Mouse (Mus musculus) CH12.LX (cell line): ENCODE results near the gene Olfr13.

Experiments used
- CTCF ChIP-seq, 2 experiments: IDR thresholded peaks in 1 of 2; conservative IDR thresholded peaks in 1 of 2; 2 replicates each; pipeline ENCODE4 v1.5.1; 2011 to 2012; ENCODE audit warnings: low read depth in 2 of 2, low read length in 2 of 2, improper control_type of control experiment in 1 of 2, inconsistent platforms in 1 of 2, mild to moderate bottlenecking in 1 of 2, moderate library complexity in 1 of 2
- KAT2A ChIP-seq: IDR thresholded peaks from 2 replicates; pipeline ENCODE4 v1.6.1; 2012; ENCODE audit warnings: low read length, improper control_type of control experiment, inconsistent platforms; ENCODE audit not compliant: insufficient replicate concordance
- MAFK ChIP-seq: IDR thresholded peaks from 2 replicates; pipeline ENCODE4 v1.6.1; 2011; ENCODE audit warnings: low read length, improper control_type of control experiment; ENCODE audit not compliant: insufficient replicate concordance
- POLR2A ChIP-seq: IDR thresholded peaks from 2 replicates; pipeline ENCODE4 v1.6.1; 2011; ENCODE audit warnings: low read depth, mild to moderate bottlenecking, improper control_type of control experiment, low read length

DNA sequence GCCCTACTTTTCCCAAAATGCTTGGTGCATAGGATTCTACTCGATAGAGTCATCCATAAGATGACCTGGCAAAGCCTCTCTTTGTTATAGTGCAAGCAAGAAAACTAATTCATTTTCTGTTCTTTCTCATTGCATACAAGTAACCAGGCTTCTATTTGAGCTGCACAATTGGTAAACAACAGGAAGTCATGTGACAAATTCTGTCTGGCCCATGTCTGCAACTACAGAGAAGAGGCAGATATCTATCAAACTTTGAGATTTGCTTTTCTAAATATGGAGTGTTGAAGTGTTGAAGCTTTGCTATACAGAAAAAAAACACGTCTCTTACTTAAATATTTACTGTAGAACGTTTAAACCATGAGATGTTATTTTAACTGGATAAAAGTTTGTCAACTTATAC, 26.2 kb downstream of the Olfr13 start:
- no peak for TF ChIP-seq CTCF (conservative IDR thresholded peaks at IDR 0.05 in 1 of 2, IDR thresholded peaks at IDR 0.05 in 1 of 2; ENCODE audit: low read depth in 2 of 2, low read length in 2 of 2)
- TF ChIP-seq POLR2A, result no peak
- TF ChIP-seq MAFK, result no peak
- TF ChIP-seq KAT2A, result no peak
